Mouse (Mus musculus) CD4-positive, CD25-positive, alpha-beta regulatory T cell, adult 4 months (primary cell): ENCODE measurements around the gene Ccnd2. TPM values are rescaled to one million over a fixed set of nuclear protein-coding genes. Genes with fewer than 3 reads are reported as not detected.
A peak's percentile ranks its signal among the peaks of the same experiment; 100 is the strongest.

Experiments used
- ATAC-seq: one replicate; pipeline ENCODE4 v1.8.0; 2017
- polyA plus RNA-seq, 2 experiments: library from polyadenylated mRNA; unstranded; fragments of 100-300 nt; shearing (Covaris generic); gene quantifications; one replicate each; pipeline ENCODE4 v1.2.1; 2017

Gene Ccnd2
- polyA plus RNA-seq, 2 experiments from 2014 or later = 616 to 775 TPM

GRCm38 (mm10) chr6:127148526-127149302 is 3.3 kb downstream of the Ccnd2 start:
- ATAC-seq = no peak

- peak; percentile 38 for ATAC-seq
These were observed 4.3 kb downstream of the Ccnd2 start for GRCm38 (mm10) chr6:127147665-127148064.

- ATAC-seq = no peak
These were observed 5.6 kb downstream of the Ccnd2 start for GRCm38 (mm10) chr6:127146322-127146947.

GRCm38 (mm10) chr6:127145464-127146190 is 6.4 kb downstream of the Ccnd2 start:
- no peak for ATAC-seq

- ATAC-seq = no peak
These were observed 8.3 kb downstream of the Ccnd2 start for GRCm38 (mm10) chr6:127143576-127144288.

GRCm38 (mm10) chr6:127143124-127143520 is 8.9 kb downstream of the Ccnd2 start:
- no peak for ATAC-seq

GRCm38 (mm10) chr6:127142154-127143123 is 9.6 kb downstream of the Ccnd2 start:
- ATAC-seq = peak; percentile 75

- no peak for ATAC-seq
These were observed 13.0 kb downstream of the Ccnd2 start for GRCm38 (mm10) chr6:127138962-127139361.

DNA sequence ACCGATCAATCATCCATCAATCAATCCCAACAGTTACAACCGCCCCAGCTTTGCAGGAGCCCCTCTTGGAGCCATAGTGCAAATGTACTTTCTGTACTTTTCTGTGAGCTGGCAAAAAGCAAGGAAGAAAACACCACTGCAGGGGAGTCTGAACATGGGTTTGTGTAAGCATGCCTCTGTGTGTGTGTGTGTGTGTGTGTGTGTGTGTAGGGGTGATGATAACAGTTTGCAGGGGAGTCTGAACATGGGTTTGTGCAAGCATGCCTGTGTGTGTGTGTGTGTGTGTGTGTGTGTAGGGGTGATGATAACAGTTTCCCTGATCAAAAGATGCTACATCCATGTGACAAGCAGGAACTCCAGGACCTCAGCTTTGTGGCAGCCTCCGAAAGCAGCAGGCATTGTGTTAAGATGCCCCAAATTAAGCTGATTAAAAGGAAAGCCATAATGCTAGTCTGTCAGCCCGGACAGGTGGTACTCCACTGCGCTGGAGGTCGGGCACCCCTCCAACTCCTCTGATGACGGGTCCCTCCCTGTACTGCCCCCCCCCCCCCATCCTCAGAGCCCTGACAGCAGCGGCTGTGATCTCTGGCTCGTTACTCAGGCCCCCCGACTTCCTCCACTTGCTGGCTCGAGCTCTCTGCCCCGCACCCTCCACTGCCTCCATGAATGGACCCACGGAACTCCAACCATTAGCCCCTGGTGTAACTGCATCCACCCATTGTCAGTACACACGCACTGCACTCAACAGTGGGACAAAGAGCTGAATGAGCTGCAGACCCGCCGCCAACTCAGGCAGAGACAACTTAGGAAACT is 18.4 kb downstream of the Ccnd2 start:
- ATAC-seq = no peak

- ATAC-seq = no peak
These were observed 19.3 kb downstream of the Ccnd2 start for GRCm38 (mm10) chr6:127132719-127133118.

GRCm38 (mm10) chr6:127131946-127132345 is 20.0 kb downstream of the Ccnd2 start:
- ATAC-seq = no peak

- no peak for ATAC-seq
These were observed 21.6 kb downstream of the Ccnd2 start for GRCm38 (mm10) chr6:127130377-127130776.

GRCm38 (mm10) chr6:127129659-127130058 is 22.3 kb downstream of the Ccnd2 start:
- no peak for ATAC-seq

DNA sequence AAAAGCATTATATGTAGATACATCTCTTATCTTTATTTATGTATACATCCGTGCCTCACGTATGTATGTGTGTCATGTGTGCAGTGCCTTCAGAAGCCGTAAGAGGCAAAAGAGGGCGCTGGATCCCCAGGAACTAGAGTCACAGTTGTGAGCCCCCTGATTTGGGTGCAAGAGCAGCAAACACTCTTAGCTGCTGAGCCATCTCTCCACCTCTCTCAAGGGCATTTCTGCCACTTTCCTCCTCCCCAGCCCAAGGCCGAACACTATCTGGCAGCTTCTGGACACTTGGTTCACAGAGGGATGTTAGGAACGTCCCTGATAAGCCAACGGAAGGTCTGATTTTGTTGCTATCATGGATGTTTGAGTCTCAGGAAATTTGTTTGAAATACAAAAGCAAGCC is 28.5 kb downstream of the Ccnd2 start:
- ATAC-seq = no peak

GRCm38 (mm10) chr6:127122996-127123395 is 29.0 kb downstream of the Ccnd2 start:
- ATAC-seq = no peak

DNA sequence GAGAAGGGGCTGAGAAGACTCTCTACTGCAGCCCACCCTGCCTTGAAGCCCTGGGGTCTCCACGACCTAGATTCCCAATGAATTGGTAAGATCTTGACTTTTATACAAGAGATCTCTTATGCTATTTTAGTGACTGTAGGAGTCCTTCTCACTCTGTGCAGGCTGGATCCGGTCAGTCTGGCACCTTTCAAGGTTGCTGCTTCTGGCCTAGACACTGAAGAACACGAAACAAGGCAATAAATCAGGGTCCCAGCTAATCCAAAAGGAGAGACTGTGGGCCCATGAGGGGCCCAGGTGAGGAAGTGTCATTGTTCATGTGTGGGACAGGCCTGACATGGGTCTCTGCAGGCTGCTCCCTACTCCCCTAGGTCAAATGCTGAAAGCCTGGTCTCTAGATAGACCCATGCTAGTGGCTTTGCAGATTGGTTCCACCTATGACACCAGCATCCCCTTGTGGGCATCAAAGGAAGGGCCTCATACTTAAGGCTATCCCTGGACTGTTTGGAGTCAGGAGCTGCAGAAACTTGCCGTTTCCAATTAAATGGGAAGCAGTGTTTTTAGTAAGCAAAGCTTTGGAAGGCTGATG is 29.7 kb downstream of the Ccnd2 start:
- peak; percentile 45 for ATAC-seq

- no peak for ATAC-seq
These were observed 37.1 kb downstream of the Ccnd2 start for GRCm38 (mm10) chr6:127114753-127115456.

DNA sequence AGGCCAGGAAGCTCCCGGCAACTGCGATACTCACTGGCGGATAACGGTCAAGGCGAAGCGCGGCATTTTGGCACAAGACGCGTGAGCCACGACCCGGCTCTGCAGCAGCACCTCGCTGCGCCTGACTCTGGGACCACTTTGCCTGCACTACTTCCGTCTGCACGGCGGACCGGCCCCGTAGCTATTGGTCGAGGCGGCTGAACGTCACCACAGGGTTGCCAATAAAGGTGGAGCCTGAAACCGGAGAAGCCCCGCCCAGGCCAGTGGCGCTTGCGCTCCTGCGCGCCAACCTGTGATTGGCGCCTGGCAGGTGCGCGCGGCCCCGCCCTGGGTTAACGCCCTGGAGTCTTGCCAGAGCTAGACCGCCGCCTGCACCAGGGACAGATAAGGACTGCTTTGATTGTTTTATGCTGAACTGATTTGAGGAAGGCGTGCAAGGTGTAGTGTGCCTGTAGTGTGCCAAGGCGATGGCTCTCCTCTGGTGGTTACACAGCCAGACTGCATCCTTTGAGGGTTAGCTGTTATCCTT is 42.5 kb downstream of the Ccnd2 start, which contains the start of gene Tigar:
Gene Tigar, minus strand, starts transcription at position 156 of the 529 bp plus-strand sequence.
- ATAC-seq = peak; percentile 99

DNA sequence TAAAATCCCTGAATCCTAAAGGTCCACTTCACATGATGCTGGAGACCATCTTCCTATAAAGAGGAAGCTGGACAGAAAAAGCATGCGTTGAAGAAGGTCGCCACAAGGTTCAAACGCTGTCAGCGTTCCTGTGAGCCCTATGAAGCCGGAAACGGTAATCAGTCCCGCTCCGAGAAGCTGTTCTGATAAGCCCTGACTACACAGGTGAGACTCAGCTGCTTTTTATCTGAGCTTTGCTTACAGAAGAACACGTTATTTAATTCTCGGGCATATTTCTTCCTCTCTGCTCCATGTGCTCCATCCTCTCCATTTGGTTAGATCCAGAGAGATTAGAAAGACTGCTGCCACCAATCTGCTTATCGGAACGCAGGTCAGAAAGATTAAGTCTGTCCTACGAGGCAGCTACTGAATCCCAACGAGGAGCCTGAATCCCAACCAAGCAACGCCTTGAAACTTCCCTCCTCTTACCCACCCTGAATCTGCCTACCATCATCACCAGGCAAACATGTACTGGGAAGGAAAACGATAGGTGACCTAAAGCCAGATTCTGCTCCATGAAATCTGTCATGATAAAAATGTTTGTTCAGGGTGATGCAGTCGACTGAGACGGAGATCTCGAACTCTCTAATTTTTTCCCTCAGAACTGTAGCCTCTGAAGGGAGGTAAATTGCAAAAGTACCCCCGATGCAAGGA is 43.5 kb downstream of the Ccnd2 start:
- ATAC-seq = no peak
